Mouse (Mus musculus) liver, embryonic 14.5 days (tissue): ENCODE results near the gene Dse.

ENCODE experiments used
- CTCF ChIP-seq: IDR thresholded peaks from 2 replicates; pipeline ENCODE4 v1.5.1; 2016; ENCODE audit warnings: antibody characterized with exemption, low read depth, control low read depth
- EP300 ChIP-seq: IDR thresholded peaks from 2 replicates; pipeline ENCODE4 v1.6.1; 2016; ENCODE audit warnings: antibody characterized with exemption, low read depth

GRCm38 (mm10) chr10:34209951-34210350, 2.4 kb upstream of the Dse start:
- no peak for TF ChIP-seq CTCF
- no peak for TF ChIP-seq EP300
